Mouse (Mus musculus): ENCODE results near the gene Gabarapl2. TPM values are rescaled to one million over a fixed set of nuclear protein-coding genes. Genes with fewer than 3 reads are reported as not detected.

The Gabarapl2 gene
- 116 to 129 TPM (median 120 TPM) in 4 replicates for total RNA-seq (2023; ENCODE audit: inconsistent age)

DNA sequence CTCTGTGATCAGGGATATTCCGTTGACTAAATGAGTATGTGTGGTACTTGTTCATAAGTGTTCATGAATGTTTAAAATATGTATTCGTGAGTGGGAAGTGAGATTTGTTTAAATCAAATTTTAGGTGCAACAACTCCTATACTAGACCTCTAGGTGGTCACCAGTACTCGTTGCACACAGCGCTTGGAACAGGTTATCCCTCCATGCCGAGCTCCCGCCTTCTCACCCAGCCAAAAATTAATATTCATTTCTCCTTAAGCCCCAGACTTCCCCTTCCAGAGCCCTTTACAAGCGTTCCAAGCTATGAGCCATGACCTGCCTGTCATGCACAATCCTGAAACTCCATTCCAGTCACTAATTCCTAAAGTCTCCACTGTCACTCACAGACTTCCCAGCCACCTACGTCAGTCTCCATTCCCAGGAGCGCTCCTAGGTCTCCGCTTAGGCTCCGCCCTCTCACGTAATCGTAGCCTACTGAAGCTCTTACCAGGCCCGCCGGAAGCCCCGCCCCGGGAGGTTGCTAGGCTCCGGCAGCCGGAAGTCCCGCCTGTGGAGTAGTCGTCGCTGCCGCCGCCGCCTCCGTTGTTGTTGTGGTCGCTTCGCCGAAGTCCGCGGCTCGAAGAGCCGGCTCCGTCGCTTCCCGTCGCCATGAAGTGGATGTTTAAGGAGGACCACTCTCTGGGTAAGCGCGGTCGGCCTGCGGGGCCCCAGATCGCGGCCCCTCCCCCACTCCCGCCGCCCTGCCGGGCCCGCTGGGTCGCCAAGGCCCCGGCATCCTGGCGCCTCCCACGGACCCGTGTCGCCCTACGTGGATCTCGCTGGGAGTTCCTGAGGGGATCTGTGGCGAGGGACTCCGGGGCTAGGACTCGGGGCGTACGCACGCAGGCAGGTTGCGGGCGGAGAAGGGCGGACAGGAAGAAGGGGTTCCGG lies at the start of gene Gabarapl2:
TSS of gene Gabarapl2 (plus strand) at position 533 of the 930 bp plus-strand sequence.

DNA sequence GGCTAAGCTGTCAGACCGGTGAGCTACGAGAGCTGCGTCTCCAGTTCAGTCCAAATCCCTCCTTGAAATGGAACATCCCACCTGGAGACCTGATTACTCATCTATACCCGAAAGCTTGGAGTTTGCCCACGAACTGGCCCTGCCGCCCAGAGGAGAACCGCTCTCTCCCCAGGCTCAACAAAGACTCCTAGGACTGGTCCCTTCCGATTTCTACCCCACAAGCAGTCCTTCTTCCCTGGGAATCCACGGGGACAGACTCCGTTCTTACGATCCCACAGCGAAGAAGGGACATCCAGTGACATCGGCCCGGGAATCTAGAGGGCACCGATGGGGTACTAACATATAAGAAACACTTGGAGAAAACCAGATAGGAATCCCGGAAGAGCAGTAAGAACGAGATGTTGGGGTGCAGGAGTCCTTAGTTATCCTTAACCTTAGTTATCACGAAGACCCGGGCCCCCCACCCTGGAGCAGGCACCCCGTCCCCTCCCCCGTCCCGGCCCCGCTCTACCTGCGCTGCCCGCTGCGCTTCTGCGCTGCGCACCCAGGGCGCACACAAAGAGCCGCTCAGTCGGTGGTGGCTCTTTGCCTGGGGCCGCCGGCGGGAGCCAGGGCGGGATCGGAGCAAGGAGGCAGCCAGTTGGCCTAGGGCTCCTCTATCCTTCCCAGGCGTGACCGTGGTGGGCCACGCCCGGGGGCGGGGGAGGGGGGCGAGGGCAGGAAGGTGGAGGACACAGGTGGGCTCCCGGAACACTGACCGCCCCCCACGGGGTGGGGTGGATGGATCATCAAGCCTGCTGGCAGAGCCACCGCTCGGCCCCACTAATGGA lies 30.7 kb upstream of the Gabarapl2 start, which contains the start of gene Chst5:
TSS of gene Chst5 (minus strand) at position 827 of the 830 bp plus-strand sequence.

DNA sequence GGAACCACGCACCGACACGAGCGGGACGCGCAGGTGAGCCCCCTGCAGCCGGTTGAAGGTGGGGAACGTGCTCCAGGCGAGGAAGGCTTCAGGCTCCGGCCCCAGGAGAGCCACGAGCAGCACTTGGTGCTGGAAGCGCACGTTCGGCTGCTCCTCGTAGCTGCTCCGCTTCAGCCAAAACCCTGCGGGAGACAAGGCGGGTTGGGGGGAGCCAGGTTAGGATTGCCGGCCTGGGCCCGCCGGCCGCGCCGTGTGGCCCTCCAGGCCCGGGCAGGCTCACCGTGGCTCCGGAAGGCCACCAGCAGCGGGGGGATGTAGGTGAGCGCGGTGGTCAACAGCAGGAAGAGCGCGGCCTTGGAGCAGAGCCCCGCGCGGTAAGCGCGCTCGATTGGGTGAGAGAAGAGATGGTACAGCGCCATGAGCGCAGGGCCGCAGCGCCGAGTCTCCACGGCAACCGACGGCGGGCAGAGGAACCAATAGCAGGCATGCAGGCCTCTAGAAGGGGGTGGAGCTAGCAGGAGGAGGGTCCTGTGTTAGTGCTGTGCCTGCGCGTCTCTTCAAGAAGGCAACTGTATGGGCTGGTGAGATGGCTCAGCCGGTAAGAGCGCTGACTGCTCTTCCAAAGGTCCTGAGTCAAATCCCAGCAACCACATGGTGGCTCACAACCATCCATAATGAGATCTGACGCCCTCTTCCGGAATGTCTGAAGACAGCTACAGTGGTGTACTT lies 7.0 kb upstream of the Gabarapl2 start, which contains the start of gene Tmem231:
TSS of gene Tmem231 (minus strand) at position 534 of the 729 bp plus-strand sequence.

DNA sequence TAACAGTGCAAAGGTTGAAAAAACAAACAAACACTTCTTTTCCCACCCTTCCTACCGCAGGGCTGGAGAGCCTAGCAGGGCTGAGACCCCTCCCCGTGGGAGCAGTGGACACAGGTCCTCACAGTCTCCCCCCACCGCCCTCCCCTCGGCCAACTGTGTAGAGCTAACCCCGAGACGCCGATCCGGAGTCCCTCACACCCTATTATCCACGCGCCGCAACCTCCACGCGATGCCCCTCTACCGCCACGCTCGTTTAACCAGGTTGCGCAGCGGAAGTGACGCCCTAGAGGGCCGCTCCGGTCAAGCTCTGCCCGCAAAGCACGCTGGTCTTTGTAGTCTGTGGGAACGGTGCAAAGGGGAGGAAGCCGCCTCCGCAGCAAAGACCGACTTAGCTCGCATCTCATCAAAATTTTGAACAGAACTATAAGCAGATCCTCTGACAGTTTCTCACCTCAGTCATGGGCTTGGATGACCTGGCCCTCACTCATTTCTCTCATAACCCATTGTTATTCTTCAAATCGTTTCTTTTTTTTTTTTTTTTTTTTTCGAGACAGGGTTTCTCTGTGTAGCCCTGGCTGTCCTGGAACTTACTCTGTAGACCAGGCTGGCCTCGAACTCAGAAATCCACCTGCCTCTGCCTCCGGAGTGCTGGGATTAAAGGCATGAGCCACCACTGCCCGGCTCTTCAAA lies 51.7 kb downstream of the Gabarapl2 start, which contains the start of gene Adat1:
TSS of gene Adat1 (minus strand) at position 290 of the 690 bp plus-strand sequence.

Other genes with a start within 250 kb of the Gabarapl2 start
- gene Ctrb1, start 249.7 kb upstream of the Gabarapl2 start, total RNA-seq (2023; ENCODE audit: inconsistent age): 0.63 to 4.3 TPM (median 3.8 TPM) in 3 of 4 replicates, not detected in the other
- 0.22 to 0.39 TPM (median 0.28 TPM) in 4 replicates for gene Bcar1, start 196.9 kb upstream of the Gabarapl2 start, total RNA-seq (2023; ENCODE audit: inconsistent age)
- gene Cfdp1, start 86.4 kb upstream of the Gabarapl2 start, total RNA-seq (2023; ENCODE audit: inconsistent age): 42.6 to 54.3 TPM (median 46.9 TPM) in 4 replicates
- gene Tmem170, start 64.0 kb upstream of the Gabarapl2 start, total RNA-seq (2023; ENCODE audit: inconsistent age): 3.6 to 4.4 TPM (median 3.9 TPM) in 4 replicates
- gene Chst5, start 30.3 kb upstream of the Gabarapl2 start, total RNA-seq (2023; ENCODE audit: inconsistent age): not detected in 4 replicates
- gene Tmem231, start 6.8 kb upstream of the Gabarapl2 start, total RNA-seq (2023; ENCODE audit: inconsistent age): 3.3 to 4.3 TPM (median 3.6 TPM) in 4 replicates
- 3.1 to 5.2 TPM (median 4.1 TPM) in 4 replicates for gene Adat1, start 51.6 kb downstream of the Gabarapl2 start, total RNA-seq (2023; ENCODE audit: inconsistent age)
- gene Kars, start 70.6 kb downstream of the Gabarapl2 start, total RNA-seq (2023; ENCODE audit: inconsistent age): 80.2 to 88.1 TPM (median 84.0 TPM) in 4 replicates
- 13.9 to 15.2 TPM (median 14.6 TPM) in 4 replicates for gene Terf2ip, start 70.7 kb downstream of the Gabarapl2 start, total RNA-seq (2023; ENCODE audit: inconsistent age)
- 0.36 TPM in 1 of 4 replicates, not detected in the others for gene Gm6793, start 74.3 kb downstream of the Gabarapl2 start, total RNA-seq (2023; ENCODE audit: inconsistent age)